Mouse (Mus musculus) embryonic facial prominence, embryonic 12.5 days (tissue): ENCODE measurements at regions not wholly inside any gene's neighbourhood (a gene's known extent, or its start where the extent isn't known, plus 50 kb on each side); places are given as distances from the start of the nearest gene placed in this dataset.

Source experiments
- ATAC-seq: fragments of 200-750 bp; cut with Nextera tagmentation; 2 replicates; pipeline ENCODE4 v1.8.0; 2017; ENCODE audit not compliant: insufficient number of reproducible peaks, insufficient read depth, low FRiP score, low TSS enrichment
- H3K27ac ChIP-seq: fragments of 300-500 bp; sonication (generic); 2 replicates; pipeline ENCODE4 v1.5.1; 2016; ENCODE audit warnings: mild to moderate bottlenecking
- H3K27me3 ChIP-seq: fragments of 300-500 bp; sonication (generic); 2 replicates; pipeline ENCODE4 v1.6.1; 2016; ENCODE audit warnings: mild to moderate bottlenecking, moderate library complexity
- H3K36me3 ChIP-seq: fragments of 300-500 bp; sonication (generic); 2 replicates; pipeline ENCODE4 v1.6.1; 2016; ENCODE audit warnings: mild to moderate bottlenecking
- H3K4me1 ChIP-seq: fragments of 300-500 bp; sonication (generic); 2 replicates; pipeline ENCODE4 v1.6.1; 2016
- H3K4me2 ChIP-seq: fragments of 300-500 bp; sonication (generic); replicated peaks from 2 replicates; pipeline ENCODE4 v1.6.1; 2016; ENCODE audit warnings: mild to moderate bottlenecking, moderate library complexity
- H3K4me3 ChIP-seq: fragments of 300-500 bp; sonication (generic); 2 replicates; pipeline ENCODE4 v1.5.1; 2016; ENCODE audit warnings: mild to moderate bottlenecking
- H3K9ac ChIP-seq: fragments of 300-500 bp; sonication (generic); 2 replicates; pipeline ENCODE4 v1.6.1; 2016; ENCODE audit warnings: mild to moderate bottlenecking, moderate library complexity
- H3K9me3 ChIP-seq: fragments of 300-500 bp; sonication (generic); 2 replicates; pipeline ENCODE4 v1.6.1; 2016; ENCODE audit warnings: mild to moderate bottlenecking, moderate library complexity
- WGBS: fragments of 180-500 bp; shearing (Covaris S2); methylation state at CpG from one replicate; pipeline ENCODE4 v1.1.7; 2016; 5-methylcytosine and 5-hydroxymethylcytosine counted together

GRCm38 (mm10) chr17:64502376-64502775 lies 98.2 kb upstream of the Man2a1 start:
- Histone ChIP-seq H3K4me1 (no peaks in the 10 kb centered on the region), H3K4me3 (no peak overlapping the region), H3K36me3 (no peaks in the 10 kb centered on the region), H3K27ac (no peak overlapping the region), H3K4me2 (no peak overlapping the region), H3K9ac (no peak overlapping the region), H3K27me3 (no peaks in the 10 kb centered on the region), H3K9me3 (no peaks in the 10 kb centered on the region)
- ATAC-seq, result no peak
- 93% methylated on average over 2 of the region's 2 CpGs for WGBS

- Histone ChIP-seq H3K36me3 (no peaks in the 10 kb centered on the region), H3K4me2 (no peak overlapping the region), H3K9me3 (no peaks in the 10 kb centered on the region), H3K9ac (no peak overlapping the region), H3K4me1 (peaks cover 3% of the 10 kb centered on the region; the same call in 1 of the 2 replicates), H3K27me3 (no peaks in the 10 kb centered on the region), H3K27ac (no peak overlapping the region), H3K4me3 (no peak overlapping the region)
- no peak for ATAC-seq
- 77% methylated on average over 2 of the region's 2 CpGs for WGBS
Observed at GRCm38 (mm10) chr17:64505956-64506355, 94.6 kb upstream of the Man2a1 start.

GRCm38 (mm10) chr17:64511139-64511779 lies 89.3 kb upstream of the Man2a1 start:
- no peak overlapping the region for H3K4me2 ChIP-seq
- 88% methylated on average over 3 of the region's 3 CpGs for WGBS
- H3K27ac ChIP-seq, result no peak overlapping the region
- H3K36me3 ChIP-seq, result no peaks in the 10 kb centered on the region
- no peak overlapping the region for H3K9ac ChIP-seq
- peaks cover 3% of the 10 kb centered on the region; the same call in 1 of the 2 replicates for H3K4me1 ChIP-seq
- ATAC-seq, result no peak
- H3K4me3 ChIP-seq, result no peak overlapping the region
- H3K27me3 ChIP-seq, result no peaks in the 10 kb centered on the region
- H3K9me3 ChIP-seq, result no peaks in the 10 kb centered on the region

- Histone ChIP-seq H3K9me3 (no peaks in the 10 kb centered on the region), H3K4me3 (no peak overlapping the region), H3K9ac (no peak overlapping the region), H3K27ac (no peak overlapping the region), H3K36me3 (no peaks in the 10 kb centered on the region), H3K4me1 (no peaks in the 10 kb centered on the region), H3K27me3 (no peaks in the 10 kb centered on the region), H3K4me2 (no peak overlapping the region)
- ATAC-seq, result no peak
- 71% methylated on average over 8 of the region's 8 CpGs for WGBS
Observed at GRCm38 (mm10) chr17:64522213-64522612, 78.3 kb upstream of the Man2a1 start.

- no peak overlapping the region for H3K4me2 ChIP-seq
- WGBS, result 90% methylated on average over 8 of the region's 8 CpGs
- ATAC-seq, result no peak
- H3K27ac ChIP-seq, result no peak overlapping the region
- H3K4me3 ChIP-seq, result no peak overlapping the region
- H3K9me3 ChIP-seq, result no peaks in the 10 kb centered on the region
- H3K4me1 ChIP-seq, result no peaks in the 10 kb centered on the region
- no peaks in the 10 kb centered on the region for H3K27me3 ChIP-seq
- H3K36me3 ChIP-seq, result no peaks in the 10 kb centered on the region
- H3K9ac ChIP-seq, result no peak overlapping the region
Observed at GRCm38 (mm10) chr17:64523899-64524298, 76.6 kb upstream of the Man2a1 start.

- Histone ChIP-seq H3K4me2 (no peak overlapping the region), H3K4me3 (no peak overlapping the region), H3K27ac (no peak overlapping the region), H3K9ac (no peak overlapping the region), H3K36me3 (no peaks in the 10 kb centered on the region), H3K9me3 (no peaks in the 10 kb centered on the region), H3K4me1 (no peaks in the 10 kb centered on the region), H3K27me3 (no peaks in the 10 kb centered on the region)
- ATAC-seq, result no peak
- 82% methylated on average over 7 of the region's 7 CpGs for WGBS
Observed at GRCm38 (mm10) chr17:64527817-64528216, 72.7 kb upstream of the Man2a1 start.

GRCm38 (mm10) chr17:64528476-64528875 lies 72.1 kb upstream of the Man2a1 start:
- Histone ChIP-seq H3K9ac (no peak overlapping the region), H3K4me3 (no peak overlapping the region), H3K27ac (no peak overlapping the region), H3K4me2 (no peak overlapping the region), H3K4me1 (no peaks in the 10 kb centered on the region), H3K36me3 (no peaks in the 10 kb centered on the region), H3K27me3 (no peaks in the 10 kb centered on the region), H3K9me3 (no peaks in the 10 kb centered on the region)
- WGBS, result 83% methylated on average over 7 of the region's 7 CpGs
- ATAC-seq, result no peak

GRCm38 (mm10) chr17:64529296-64529994 lies 71.1 kb upstream of the Man2a1 start:
- Histone ChIP-seq H3K4me2 (no peak overlapping the region), H3K4me1 (no peaks in the 10 kb centered on the region), H3K27me3 (no peaks in the 10 kb centered on the region), H3K9me3 (no peaks in the 10 kb centered on the region), H3K27ac (no peak overlapping the region), H3K36me3 (no peaks in the 10 kb centered on the region), H3K9ac (no peak overlapping the region), H3K4me3 (no peak overlapping the region)
- no peak for ATAC-seq
- WGBS, result 80% methylated on average over 14 of the region's 14 CpGs

- Histone ChIP-seq H3K27ac (no peak overlapping the region), H3K9me3 (no peaks in the 10 kb centered on the region), H3K27me3 (no peaks in the 10 kb centered on the region), H3K4me2 (no peak overlapping the region), H3K4me1 (no peaks in the 10 kb centered on the region), H3K36me3 (no peaks in the 10 kb centered on the region), H3K9ac (no peak overlapping the region), H3K4me3 (no peak overlapping the region)
- no peak for ATAC-seq
- WGBS, result 91% methylated on average over 7 of the region's 7 CpGs
Observed at GRCm38 (mm10) chr17:64531150-64531549, 69.4 kb upstream of the Man2a1 start.

GRCm38 (mm10) chr17:64534323-64534722 lies 66.2 kb upstream of the Man2a1 start:
- Histone ChIP-seq H3K4me2 (no peak overlapping the region), H3K4me1 (peaks cover 4% of the 10 kb centered on the region; the same call in 1 of the 2 replicates), H3K27me3 (no peaks in the 10 kb centered on the region), H3K4me3 (no peak overlapping the region), H3K27ac (no peak overlapping the region), H3K9me3 (no peaks in the 10 kb centered on the region), H3K36me3 (no peaks in the 10 kb centered on the region), H3K9ac (no peak overlapping the region)
- ATAC-seq, result no peak
- 85% methylated on average over 4 of the region's 4 CpGs for WGBS

- Histone ChIP-seq H3K4me2 (peak overlapping the region; percentile 15; the same call in 1 of the 2 replicates), H3K27me3 (no peaks in the 10 kb centered on the region), H3K27ac (no peak overlapping the region), H3K4me3 (no peak overlapping the region), H3K36me3 (no peaks in the 10 kb centered on the region), H3K4me1 (peaks cover 4% of the 10 kb centered on the region; the same call in 1 of the 2 replicates), H3K9me3 (no peaks in the 10 kb centered on the region), H3K9ac (no peak overlapping the region)
- ATAC-seq, result no peak
- 11% methylated on average over 10 of the region's 10 CpGs for WGBS
Observed at GRCm38 (mm10) chr17:64538520-64538953, 62.0 kb upstream of the Man2a1 start.

GRCm38 (mm10) chr17:64540411-64540810 lies 60.1 kb upstream of the Man2a1 start:
- 89% methylated on average over 8 of the region's 8 CpGs for WGBS
- H3K4me2 ChIP-seq, result no peak overlapping the region
- no peaks in the 10 kb centered on the region for H3K9me3 ChIP-seq
- H3K27me3 ChIP-seq, result no peaks in the 10 kb centered on the region
- H3K36me3 ChIP-seq, result no peaks in the 10 kb centered on the region
- H3K4me3 ChIP-seq, result no peak overlapping the region
- ATAC-seq, result no peak
- no peak overlapping the region for H3K9ac ChIP-seq
- no peak overlapping the region for H3K27ac ChIP-seq
- H3K4me1 ChIP-seq, result peaks cover 4% of the 10 kb centered on the region; the same call in 1 of the 2 replicates
